Mouse (Mus musculus) kidney, postnatal 36 days (tissue): ENCODE results near the gene Plppr3.
"Not testable (repeated sequence)": the region's sequence is repeated elsewhere in the genome, so short reads cannot be mapped to it uniquely, and the experiment has no call there.

Source experiments
- DNase-seq, 2 experiments: peaks; one replicate each; pipeline ENCODE4 v3.0.0; 2021 to 2022; ENCODE audit warnings: mixed read lengths in 2 of 2

Plppr3 gene

GRCm38 (mm10) chr10:79900951-79901410 lies 26.5 kb upstream of the Plppr3 start:
- DNase-seq, result no peak

GRCm38 (mm10) chr10:79897316-79898245 lies 23.1 kb upstream of the Plppr3 start:
- DNase-seq, result peak; percentile 51 to 65

- DNase-seq, result no peak
Measured at GRCm38 (mm10) chr10:79896814-79897213, 22.4 kb upstream of the Plppr3 start.

- DNase-seq, result no peak
Measured at GRCm38 (mm10) chr10:79896306-79896705, 21.9 kb upstream of the Plppr3 start.

- DNase-seq, result peak; percentile 77 to 91
Measured at GRCm38 (mm10) chr10:79892451-79893118, 18.2 kb upstream of the Plppr3 start.

GRCm38 (mm10) chr10:79890670-79891069 lies 16.2 kb upstream of the Plppr3 start, which contains the start of gene Cfd:
Gene Cfd, plus strand, starts transcription at chr10:79890853.
- DNase-seq, result no peak

- peak; percentile 69 to 81 for DNase-seq
Measured at GRCm38 (mm10) chr10:79889386-79889785, 15.0 kb upstream of the Plppr3 start.

- no peak for DNase-seq
Measured at GRCm38 (mm10) chr10:79886611-79887010, 12.2 kb upstream of the Plppr3 start.

- no peak for DNase-seq
Measured at GRCm38 (mm10) chr10:79886054-79886453, 11.6 kb upstream of the Plppr3 start, which contains the start of gene Elane. Gene Elane, plus strand, starts transcription at chr10:79886247.

GRCm38 (mm10) chr10:79884938-79885337 lies 10.5 kb upstream of the Plppr3 start:
- not testable (repeated sequence) for DNase-seq

GRCm38 (mm10) chr10:79884446-79884845 lies 10.0 kb upstream of the Plppr3 start:
- DNase-seq, result peak; percentile 92 to 93

- peak; percentile 87 to 94 for DNase-seq
Measured at GRCm38 (mm10) chr10:79883297-79884084, 9.1 kb upstream of the Plppr3 start.

GRCm38 (mm10) chr10:79881981-79882380 lies 7.5 kb upstream of the Plppr3 start:
- DNase-seq, result peak in 1 of 2 experiments; percentile 44

GRCm38 (mm10) chr10:79880721-79881120 lies 6.3 kb upstream of the Plppr3 start:
- peak in 1 of 2 experiments; percentile 57 for DNase-seq

GRCm38 (mm10) chr10:79879527-79879926 lies 5.1 kb upstream of the Plppr3 start:
- no peak for DNase-seq

GRCm38 (mm10) chr10:79877757-79878156 lies 3.3 kb upstream of the Plppr3 start:
- peak; percentile 76 to 80 for DNase-seq

- peak in 1 of 2 experiments; percentile 53 for DNase-seq
Measured at GRCm38 (mm10) chr10:79877174-79877573, 2.7 kb upstream of the Plppr3 start.

- no peak for DNase-seq
Measured at GRCm38 (mm10) chr10:79873715-79874289, 632 bp downstream of the Plppr3 start.

GRCm38 (mm10) chr10:79873313-79873712 lies 1.1 kb downstream of the Plppr3 start:
- DNase-seq, result no peak

- DNase-seq, result no peak
Measured at GRCm38 (mm10) chr10:79872862-79873261, 1.6 kb downstream of the Plppr3 start.

GRCm38 (mm10) chr10:79871845-79872244 lies 2.6 kb downstream of the Plppr3 start:
- DNase-seq, result no peak

GRCm38 (mm10) chr10:79866601-79867000 lies 7.8 kb downstream of the Plppr3 start:
- no peak for DNase-seq
